Mouse (Mus musculus) hindbrain, embryonic 14.5 days (tissue): ENCODE data around the gene Clec2d. TPM values are rescaled to one million over a fixed set of nuclear protein-coding genes. Genes with fewer than 3 reads are reported as not detected.

Experiments used
- ATAC-seq: fragments of 200-750 bp; cut with Nextera tagmentation; 2 replicates; pipeline ENCODE4 v1.8.0; 2017; ENCODE audit warnings: moderate number of reproducible peaks, mild to moderate bottlenecking, moderate TSS enrichment, moderate library complexity; ENCODE audit not compliant: low FRiP score
- DNase-seq: peaks from one replicate; pipeline ENCODE4 v3.0.0-alpha.2; 2015; ENCODE audit warnings: low spot score
- H3K27ac ChIP-seq: fragments of 300-500 bp; sonication (generic); 2 replicates; pipeline ENCODE4 v1.5.1; 2014; ENCODE audit warnings: mild to moderate bottlenecking, moderate library complexity
- H3K27me3 ChIP-seq: fragments of 300-500 bp; sonication (generic); 2 replicates; pipeline ENCODE4 v1.6.1; 2014; ENCODE audit warnings: mild to moderate bottlenecking, low read length, mixed read lengths; ENCODE audit not compliant: control insufficient read depth, insufficient read depth
- H3K36me3 ChIP-seq: fragments of 300-500 bp; sonication (generic); replicated peaks from 2 replicates; pipeline ENCODE4 v1.6.1; 2014; ENCODE audit not compliant: control insufficient read depth, insufficient read depth
- H3K4me1 ChIP-seq: fragments of 300-500 bp; sonication (generic); replicated peaks from 2 replicates; pipeline ENCODE4 v1.6.1; 2014; ENCODE audit warnings: antibody characterized with exemption, low read length, mixed read lengths; ENCODE audit not compliant: control insufficient read depth, insufficient read depth
- H3K4me2 ChIP-seq: fragments of 300-500 bp; sonication (generic); replicated peaks from 2 replicates; pipeline ENCODE4 v1.6.1; 2014; ENCODE audit warnings: mild to moderate bottlenecking, moderate library complexity
- H3K4me3 ChIP-seq: fragments of 300-500 bp; sonication (generic); replicated peaks from 2 replicates; pipeline ENCODE4 v1.5.1; 2014; ENCODE audit warnings: mild to moderate bottlenecking, low read length
- H3K9ac ChIP-seq: fragments of 300-500 bp; sonication (generic); 2 replicates; pipeline ENCODE4 v1.6.1; 2014
- H3K9me3 ChIP-seq: fragments of 300-500 bp; sonication (generic); 2 replicates; pipeline ENCODE4 v1.6.1; 2016; ENCODE audit warnings: low read length; ENCODE audit not compliant: control insufficient read depth
- WGBS: fragments of 180-500 bp; shearing (Covaris S2); extraction: QIAGEN DNeasy Blood & Tissue Kit; methylation state at CpG from one replicate; pipeline ENCODE4 v1.1.7; 2014; 5-methylcytosine and 5-hydroxymethylcytosine counted together
- microRNA-seq: library from miRNA; unstranded; fragments of <30 nt; microRNA quantifications from one replicate; pipeline ENCODE4, GENCODE M21; 2016
- polyA plus RNA-seq: library from polyadenylated mRNA; unstranded; fragments of >200 nt; fragmentation: Nextera tagmentation; extraction: Ambion mirVana; gene quantifications from 2 replicates; pipeline ENCODE4 v1.2.1, GENCODE M21; 2014

The Clec2d gene
- polyA plus RNA-seq, 1 experiment from 2014 or later = 0.37 TPM

DNA sequence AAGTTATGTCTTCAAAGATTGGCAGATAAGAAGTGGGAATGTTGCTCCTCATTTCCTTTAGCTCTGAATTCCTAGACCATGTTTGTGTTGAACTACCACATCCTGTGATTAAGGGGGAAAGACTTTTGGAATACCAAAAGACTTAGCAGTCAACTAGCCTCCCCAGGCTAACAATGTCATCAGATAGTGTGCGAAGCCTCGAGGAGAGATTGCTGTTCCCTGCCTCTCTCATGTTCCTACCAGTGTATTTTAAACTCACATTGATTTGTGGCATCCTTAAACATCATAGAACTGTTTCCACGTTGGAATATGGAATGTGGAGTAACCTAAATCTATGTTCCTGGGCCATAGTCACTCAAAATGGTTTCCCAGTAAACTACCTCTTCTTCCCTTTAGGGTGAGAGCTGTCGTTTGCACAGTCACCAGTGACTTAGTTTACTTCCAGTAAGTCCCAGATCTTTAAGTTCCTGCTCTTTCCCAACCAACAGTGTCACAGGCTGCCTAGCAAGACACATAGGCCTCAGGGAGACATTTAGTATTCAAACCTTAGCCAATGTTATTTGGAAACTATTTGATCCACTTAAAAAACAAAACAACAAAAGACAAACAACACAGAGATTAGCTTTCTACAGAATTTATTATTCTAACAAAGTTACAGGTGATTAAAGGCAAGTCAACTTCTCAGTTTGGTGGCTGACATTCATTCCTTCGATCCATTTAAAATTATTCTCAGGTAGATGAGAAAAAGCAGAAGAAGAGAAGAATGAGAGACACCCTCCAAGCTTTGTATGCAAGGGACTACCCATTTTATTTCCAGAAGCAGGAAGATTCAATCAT is 51.8 kb downstream of the Clec2d start:
- ATAC-seq (no peak), DNase-seq (no peak)
- Histone ChIP-seq H3K4me1 (no peaks in the 10 kb centered on the region), H3K9ac (no peak overlapping the region), H3K4me3 (no peak overlapping the region), H3K9me3 (no peaks in the 10 kb centered on the region), H3K27me3 (no peaks in the 10 kb centered on the region), H3K4me2 (no peak overlapping the region), H3K27ac (no peak overlapping the region), H3K36me3 (no peaks in the 10 kb centered on the region)
- WGBS = 86% methylated on average over 5 of the region's 5 CpGs

DNA sequence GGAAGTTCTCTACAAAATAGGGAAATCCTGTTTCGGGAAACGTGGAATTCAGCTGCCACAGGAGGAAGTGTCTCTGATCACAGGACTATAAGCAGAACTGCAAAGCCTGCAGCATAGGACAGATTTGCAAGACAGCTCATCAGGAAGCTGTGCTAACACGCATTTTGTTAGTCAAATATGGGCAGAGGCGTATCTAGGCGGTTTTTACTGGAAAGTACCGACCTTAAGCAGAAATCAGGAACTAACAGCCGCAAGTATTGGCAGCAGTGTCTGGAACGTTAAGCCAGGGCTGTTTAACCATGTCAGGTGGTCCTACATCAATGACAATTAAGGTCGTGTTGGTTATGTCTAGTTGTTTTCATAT is 52.4 kb downstream of the Clec2d start:
- no peaks in the 10 kb centered on the region for H3K36me3 ChIP-seq
- H3K4me3 ChIP-seq = no peak overlapping the region
- no peak for ATAC-seq
- H3K27me3 ChIP-seq = no peaks in the 10 kb centered on the region
- H3K9ac ChIP-seq = no peak overlapping the region
- H3K27ac ChIP-seq = no peak overlapping the region
- H3K4me2 ChIP-seq = no peak overlapping the region
- no peak for DNase-seq
- H3K4me1 ChIP-seq = no peaks in the 10 kb centered on the region; the same call in 1 of the 2 replicates
- 88% methylated on average over 9 of the region's 9 CpGs for WGBS
- no peaks in the 10 kb centered on the region for H3K9me3 ChIP-seq

DNA sequence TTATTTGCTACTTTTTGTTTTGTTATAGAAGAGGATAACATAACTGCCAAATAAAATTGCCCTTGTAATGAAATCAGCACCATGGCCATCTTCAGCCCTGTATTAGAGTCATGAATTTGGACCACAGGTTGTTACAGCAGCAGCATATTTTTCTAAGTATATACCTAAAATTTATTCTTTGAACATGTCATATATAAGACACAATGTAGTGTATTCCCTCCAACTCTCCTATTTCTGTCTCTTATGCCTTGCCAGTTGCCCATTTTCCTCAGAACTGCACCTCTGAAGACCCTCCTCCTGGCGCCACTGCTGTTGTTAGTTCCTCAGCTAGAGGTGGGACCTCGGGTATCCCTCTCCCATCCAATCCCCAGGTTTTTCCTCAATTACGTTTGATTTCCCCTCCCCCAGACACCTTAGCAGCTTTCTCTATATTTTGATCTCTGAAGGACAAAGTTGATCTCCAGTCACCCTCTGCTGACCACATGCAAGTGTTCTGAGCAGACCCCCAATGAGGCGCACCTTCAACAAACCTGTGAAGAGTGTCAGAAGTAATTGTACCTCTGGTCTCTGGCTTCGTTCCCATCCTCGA is 53.0 kb downstream of the Clec2d start:
- 89% methylated on average over 6 of the region's 6 CpGs for WGBS
- DNase-seq = no peak
- Histone ChIP-seq H3K4me1 (no peaks in the 10 kb centered on the region; the same call in 1 of the 2 replicates), H3K4me2 (no peak overlapping the region), H3K36me3 (no peaks in the 10 kb centered on the region), H3K9ac (no peak overlapping the region), H3K27ac (no peak overlapping the region), H3K9me3 (no peaks in the 10 kb centered on the region), H3K4me3 (no peak overlapping the region), H3K27me3 (no peaks in the 10 kb centered on the region)
- no peak for ATAC-seq

DNA sequence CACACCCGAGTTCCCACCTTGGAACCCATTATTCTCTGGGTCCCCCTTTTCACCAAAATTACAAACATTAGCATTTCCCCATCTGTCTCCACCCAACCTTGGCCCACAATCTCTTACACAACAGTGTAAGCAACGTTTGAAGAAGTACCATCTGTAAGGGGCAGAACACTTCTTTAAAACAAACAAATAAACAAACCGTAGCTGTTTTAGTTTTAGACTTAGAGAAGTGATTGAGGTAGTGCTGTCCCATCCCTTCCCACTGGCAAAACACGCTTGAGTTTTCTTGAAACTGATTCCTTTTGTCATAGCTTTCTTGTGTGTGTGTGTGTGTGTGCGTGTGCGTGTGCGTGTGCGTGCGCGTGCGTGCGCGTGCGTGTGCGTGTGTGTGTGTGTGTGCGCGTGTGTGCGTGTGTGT is 53.5 kb downstream of the Clec2d start:
- H3K9ac ChIP-seq = no peak overlapping the region
- no peak overlapping the region for H3K4me3 ChIP-seq
- H3K9me3 ChIP-seq = no peaks in the 10 kb centered on the region
- H3K36me3 ChIP-seq = no peaks in the 10 kb centered on the region
- ATAC-seq (no peak), DNase-seq (no peak)
- H3K4me1 ChIP-seq = no peaks in the 10 kb centered on the region; the same call in 1 of the 2 replicates
- no peaks in the 10 kb centered on the region for H3K27me3 ChIP-seq
- H3K27ac ChIP-seq = no peak overlapping the region
- H3K4me2 ChIP-seq = no peak overlapping the region
- WGBS = 76% methylated on average over 11 of the region's 18 CpGs

DNA sequence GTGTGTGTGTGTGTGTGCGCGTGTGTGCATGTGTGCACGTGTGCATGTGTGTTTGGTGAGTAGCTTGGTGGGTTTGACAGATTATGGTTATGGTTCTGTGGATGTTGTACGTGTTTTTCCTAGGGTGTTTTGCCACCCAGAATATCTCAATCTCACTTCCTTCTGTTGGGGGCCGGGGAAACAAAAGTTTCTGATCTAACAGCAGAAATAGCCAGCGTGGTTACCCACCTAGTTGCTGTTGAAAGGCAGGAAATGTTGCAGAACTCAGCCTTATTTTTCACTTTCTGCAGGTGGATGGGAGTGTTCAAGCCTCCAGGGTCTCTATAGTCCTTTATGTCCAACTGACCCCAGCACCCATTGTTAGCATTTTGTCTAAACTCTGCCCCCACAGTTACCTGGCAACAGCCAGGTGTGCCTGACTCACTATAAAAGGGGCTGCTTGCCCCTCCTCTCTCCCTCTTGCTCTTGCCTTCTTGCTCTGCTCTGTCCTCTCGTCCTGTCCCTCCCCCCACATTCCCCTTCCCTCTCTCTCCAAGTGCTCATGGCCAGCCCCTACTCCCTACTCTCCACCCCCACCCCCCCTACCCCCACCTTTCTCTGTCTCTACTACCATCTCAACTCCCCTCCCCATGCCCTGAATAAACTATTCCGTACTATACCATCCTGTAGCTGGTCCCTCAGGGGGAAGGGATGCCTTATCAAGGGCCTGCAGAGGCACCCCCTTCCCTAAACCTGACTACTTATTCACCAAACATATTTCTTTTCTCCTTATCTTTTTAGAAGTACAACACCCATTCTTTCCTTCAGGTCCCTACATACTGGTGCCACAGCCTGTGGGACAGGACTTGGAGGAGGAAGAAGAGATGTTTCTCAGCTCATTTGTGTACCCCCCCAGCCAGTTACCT is 54.3 kb downstream of the Clec2d start:
- DNase-seq (no peak), ATAC-seq (no peak)
- Histone ChIP-seq H3K4me2 (no peak overlapping the region), H3K27me3 (no peaks in the 10 kb centered on the region), H3K9me3 (no peaks in the 10 kb centered on the region), H3K4me3 (no peak overlapping the region), H3K27ac (no peak overlapping the region), H3K4me1 (no peaks in the 10 kb centered on the region; the same call in 1 of the 2 replicates), H3K9ac (no peak overlapping the region), H3K36me3 (no peaks in the 10 kb centered on the region)
- 79% methylated on average over 8 of the region's 8 CpGs for WGBS

DNA sequence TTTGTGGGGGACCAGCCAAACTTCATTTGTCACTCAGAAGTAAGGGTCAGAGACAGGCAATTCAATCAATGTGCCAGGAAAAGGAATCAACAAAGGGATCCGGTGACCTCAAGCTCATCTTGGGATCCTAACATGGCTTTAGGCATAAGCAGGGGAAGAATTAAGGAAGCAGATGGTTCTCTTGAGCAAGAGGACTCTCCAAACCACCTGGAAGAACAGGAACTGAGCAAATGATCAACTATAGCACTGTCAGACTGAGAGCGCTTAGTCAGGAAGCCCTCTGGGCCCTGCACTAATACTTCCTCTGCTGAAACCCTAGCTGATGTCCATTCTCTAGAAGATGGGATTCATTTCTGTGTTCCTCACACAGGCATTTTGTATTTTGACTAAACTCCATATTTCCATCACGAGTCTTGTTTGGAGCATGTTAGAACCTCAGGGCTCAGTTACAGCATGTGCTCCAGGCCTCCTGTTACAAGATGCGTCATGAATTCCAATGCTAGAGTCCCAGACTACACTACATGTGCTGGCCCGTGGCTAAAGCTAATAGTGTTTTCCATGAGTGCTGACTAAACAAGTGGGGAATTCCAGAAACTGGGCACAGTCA is 55.5 kb downstream of the Clec2d start:
- 89% methylated on average over 5 of the region's 5 CpGs for WGBS

More for the DNA sequence above, 55.5 kb downstream of the Clec2d start:
- H3K27ac ChIP-seq = no peak overlapping the region
- H3K4me3 ChIP-seq = no peak overlapping the region
- no peak overlapping the region for H3K4me2 ChIP-seq
- H3K27me3 ChIP-seq = no peaks in the 10 kb centered on the region
- H3K36me3 ChIP-seq = no peaks in the 10 kb centered on the region
- no peak for ATAC-seq
- H3K9ac ChIP-seq = no peak overlapping the region
- no peaks in the 10 kb centered on the region for H3K9me3 ChIP-seq
- no peaks in the 10 kb centered on the region; the same call in 1 of the 2 replicates for H3K4me1 ChIP-seq
- no peak for DNase-seq

Small RNA genes lying within 50 kb of the gene (microRNA-seq; reads per million reads assigned to microRNA genes)
- not detected for gene Gm27514

Other genes with a start within 250 kb of the Clec2d start
- not detected in 2 replicates for gene Clec2g, start 246.2 kb upstream of the Clec2d start, polyA plus RNA-seq
- 0.37 and 0.62 TPM in 2 replicates for gene Klrb1f, start 134.7 kb upstream of the Clec2d start, polyA plus RNA-seq
- gene Clec2e, start 79.7 kb upstream of the Clec2d start, polyA plus RNA-seq = not detected in 2 replicates
- not detected in 2 replicates for gene Cd69, start 94.8 kb downstream of the Clec2d start, polyA plus RNA-seq
- gene 4922502D21Rik, start 151.2 kb downstream of the Clec2d start, polyA plus RNA-seq = 0.12 TPM in 1 of 2 replicates, not detected in the other
- gene Clec12a, start 162.1 kb downstream of the Clec2d start, polyA plus RNA-seq = 0.32 and 0.44 TPM in 2 replicates
- gene Clec12b, start 205.3 kb downstream of the Clec2d start, polyA plus RNA-seq = 0.41 and 0.51 TPM in 2 replicates
- 0.63 and 1.4 TPM in 2 replicates for gene Clec1b, start 216.7 kb downstream of the Clec2d start, polyA plus RNA-seq
- gene Clec9a, start 228.2 kb downstream of the Clec2d start, polyA plus RNA-seq = 0.16 and 0.33 TPM in 2 replicates